Mouse (Mus musculus) kidney, adult 9 months (tissue): ENCODE measurements around the gene Htr2b.

Experiments used
- DNase-seq: peaks from one replicate; pipeline ENCODE4 v3.0.0; 2022

The Htr2b gene

DNA sequence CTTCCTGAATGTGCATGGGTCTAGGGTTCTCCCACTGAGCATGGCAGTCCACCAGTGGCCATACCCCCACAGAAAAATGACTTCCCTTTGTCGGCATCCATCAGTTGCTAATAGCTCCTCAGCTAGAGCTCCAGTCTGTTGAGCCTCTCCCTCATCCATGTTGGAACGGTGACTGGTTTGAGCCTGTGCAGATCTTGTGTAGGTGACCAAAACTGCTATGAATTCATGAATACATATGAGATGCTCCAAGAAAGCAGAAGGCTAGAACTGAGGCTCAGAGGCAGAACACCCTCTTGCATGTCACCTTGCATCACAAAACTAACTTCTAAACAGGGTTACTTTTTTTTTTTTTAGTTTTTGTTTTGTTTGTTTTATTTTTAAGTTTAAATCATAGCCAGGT lies 35.2 kb downstream of the Htr2b start:
- DNase-seq: no peak

DNA sequence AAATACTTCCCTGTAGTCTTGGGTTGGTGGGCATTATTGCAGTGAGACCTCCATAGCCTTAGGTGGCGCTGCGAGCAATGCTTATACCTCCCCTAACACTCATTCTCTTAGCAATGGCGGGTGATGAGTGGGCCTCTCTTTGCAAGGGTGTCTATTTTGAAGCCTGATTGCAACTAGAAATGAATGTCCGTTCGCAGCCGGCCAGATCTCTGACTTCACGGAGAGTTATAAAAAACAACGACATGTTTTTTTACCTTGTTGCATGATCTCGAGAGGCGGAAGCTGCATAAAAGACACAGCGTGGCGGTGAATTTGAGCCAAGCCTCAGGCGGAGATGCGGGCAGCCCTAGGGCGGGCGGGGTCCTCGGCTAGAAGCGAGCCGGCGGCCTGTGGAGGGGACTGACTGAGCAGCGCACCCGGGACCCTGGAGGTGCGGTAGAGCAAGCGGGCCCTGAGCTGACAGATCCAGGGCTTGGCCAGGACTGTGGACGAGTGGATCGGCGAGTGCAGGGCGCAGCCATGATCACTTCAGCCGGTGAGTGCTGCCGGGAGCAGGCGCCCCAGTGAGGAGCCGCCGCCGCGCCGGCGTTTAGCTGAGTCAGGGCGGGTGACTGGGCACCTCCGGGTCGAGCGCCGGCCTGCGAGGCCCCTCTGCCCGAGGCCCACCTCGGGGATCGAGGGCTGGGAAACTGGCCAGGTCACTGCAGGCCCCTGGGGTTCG lies 47.3 kb downstream of the Htr2b start, which contains the start of gene Psmd1:
Gene Psmd1 (plus strand): TSS at position 117 of the 721 bp plus-strand sequence.
- peak; percentile 94 for DNase-seq

DNA sequence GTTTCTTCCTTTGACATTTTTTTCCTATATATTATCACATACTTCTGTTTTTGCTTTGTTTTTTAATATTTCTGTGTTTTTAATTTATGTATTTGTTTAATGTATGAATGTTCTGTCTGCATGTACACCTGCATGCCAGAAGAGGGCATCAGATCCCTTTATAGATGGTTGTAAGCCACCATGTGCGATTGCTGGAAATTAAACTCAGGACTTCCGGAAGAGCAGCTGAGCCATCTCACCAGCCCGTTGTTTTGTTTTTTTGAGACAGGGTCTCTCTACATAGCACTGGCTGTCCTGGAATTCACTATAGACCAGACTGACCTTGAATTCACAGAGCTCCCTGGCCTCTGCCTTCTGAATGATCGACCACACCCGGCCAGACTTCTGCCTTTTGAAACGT lies 49.2 kb downstream of the Htr2b start:
- no peak for DNase-seq

DNA sequence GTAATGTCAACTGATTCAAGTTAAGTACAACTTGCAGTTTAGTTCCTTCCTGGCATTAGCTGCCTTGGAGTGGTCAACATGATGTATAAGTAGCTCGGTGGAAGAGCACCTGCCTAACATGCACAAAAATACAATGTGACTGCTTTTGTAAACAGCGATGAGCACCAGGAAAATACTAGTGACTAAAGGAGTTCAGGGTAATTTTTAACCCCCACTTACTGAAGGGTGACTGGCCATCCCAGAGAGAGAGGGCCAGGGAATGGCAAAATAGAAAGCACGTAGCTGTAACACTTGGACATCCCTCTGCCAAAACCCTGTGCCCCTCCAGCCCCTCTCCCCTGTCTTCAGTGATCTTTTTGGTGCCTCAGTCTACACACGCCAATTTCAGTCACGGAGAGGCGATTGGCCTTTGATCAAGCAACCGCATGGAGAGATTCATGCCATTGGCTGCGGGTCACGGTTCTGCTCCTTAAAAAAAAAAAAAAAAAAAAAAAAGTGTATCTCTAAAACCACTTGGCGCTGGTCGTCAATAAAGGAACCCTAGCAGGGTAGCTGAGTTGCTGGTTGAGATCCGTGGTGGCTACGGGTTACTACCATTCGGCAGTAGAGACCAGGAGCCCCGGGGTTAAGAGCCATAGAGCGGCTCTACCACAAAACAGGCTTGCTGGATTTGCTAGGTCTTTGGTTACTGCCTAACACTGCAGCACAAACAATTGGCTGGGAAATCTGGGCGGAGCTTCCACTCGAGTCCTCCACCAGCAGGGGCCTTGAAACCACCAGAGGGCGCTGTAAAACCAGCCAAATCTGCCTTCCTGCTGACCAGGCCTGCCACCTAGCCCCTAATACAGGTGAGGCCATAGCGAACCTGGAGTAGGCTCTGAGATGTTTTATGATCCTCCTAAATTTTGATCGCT lies 52.7 kb downstream of the Htr2b start:
- peak; percentile 99 for DNase-seq

DNA sequence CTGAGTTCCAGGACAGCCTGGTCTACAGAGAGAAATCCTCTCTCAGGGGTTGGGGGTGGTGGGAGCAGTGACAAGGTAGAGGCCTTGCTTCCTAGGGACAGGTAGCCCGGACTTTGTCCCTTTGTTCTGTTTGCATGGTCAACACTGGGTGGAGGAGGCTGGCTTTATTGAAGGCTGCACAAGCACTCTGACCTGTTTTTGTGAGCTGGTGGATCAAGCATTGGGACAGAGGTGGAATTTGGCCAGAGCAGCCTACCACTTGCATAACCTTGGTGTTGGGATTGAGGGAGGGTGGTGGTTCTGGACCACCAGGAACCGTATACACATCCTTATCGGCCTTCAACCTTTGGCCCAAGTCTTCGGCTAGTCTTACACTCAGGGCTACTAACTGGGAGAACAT lies 55.5 kb downstream of the Htr2b start:
- DNase-seq: no peak

DNA sequence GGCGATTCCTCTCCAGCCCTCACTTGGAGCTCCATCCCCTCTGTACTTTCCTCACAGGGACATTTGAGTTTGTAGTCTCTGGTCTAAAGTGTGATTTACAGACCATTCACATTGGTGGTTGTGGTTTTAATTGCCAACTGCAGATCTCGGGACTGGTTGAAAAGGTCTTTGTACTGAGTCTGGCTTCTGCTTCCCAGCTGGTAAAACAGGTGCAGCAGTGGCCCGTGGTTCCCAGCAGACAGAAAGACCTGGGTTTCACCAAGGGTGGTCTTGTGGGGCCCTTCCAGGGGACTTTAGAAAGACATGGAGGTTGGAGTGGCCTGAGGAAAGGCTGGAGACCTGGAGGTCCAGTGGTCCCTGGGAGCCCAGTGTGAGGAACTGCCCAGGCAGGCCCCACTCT lies 56.8 kb downstream of the Htr2b start:
- no peak for DNase-seq

DNA sequence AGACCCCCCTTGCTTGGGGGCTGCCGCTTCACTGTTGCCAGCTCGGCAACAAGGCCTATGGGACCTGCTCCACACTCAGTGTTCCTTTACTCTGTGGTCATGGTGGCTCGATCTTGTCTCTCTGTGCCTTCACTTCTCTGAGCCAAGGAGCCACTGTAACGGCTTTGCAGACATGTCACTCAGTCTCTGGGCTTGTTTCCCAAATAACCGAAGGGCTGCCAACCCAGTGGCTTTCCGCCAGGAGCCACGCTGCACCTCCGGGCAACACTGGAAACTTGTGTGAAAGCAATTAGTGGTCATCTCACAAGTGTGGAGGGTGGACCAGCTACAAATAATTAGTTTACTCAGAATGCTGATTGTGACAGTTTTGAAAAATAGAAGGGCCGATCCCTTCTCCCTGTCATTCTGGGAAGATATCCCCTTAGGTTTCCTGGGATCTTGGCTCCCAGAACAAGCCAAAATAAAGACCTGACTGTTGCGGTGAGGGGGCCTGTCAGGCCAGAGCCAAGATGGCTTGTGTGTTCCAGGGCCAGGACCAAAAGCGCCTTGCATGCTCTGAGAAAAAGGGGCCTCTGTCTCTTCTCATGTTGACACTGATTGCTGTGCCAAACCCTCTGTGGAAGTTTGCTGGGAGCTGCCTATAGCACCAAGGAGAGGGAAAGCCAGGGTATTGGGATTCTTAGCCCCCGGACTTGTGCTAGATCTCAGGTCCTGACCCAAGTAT lies 58.4 kb downstream of the Htr2b start:
- DNase-seq: peak; percentile 49
